Mouse (Mus musculus) brain, embryonic 14.5 days (tissue): Measurements from ENCODE around the gene Ccdc39.

ENCODE experiments used
- CTCF ChIP-seq: fragments of 200-500 bp; IDR thresholded peaks from 2 replicates; pipeline ENCODE4 v1.5.1; 2012; ENCODE audit warnings: inconsistent platforms, mild to moderate bottlenecking, moderate library complexity, borderline replicate concordance; ENCODE audit not compliant: insufficient read depth, insufficient read length; ENCODE audit errors: extremely low read depth
- POLR2A ChIP-seq: fragments of 200-500 bp; IDR thresholded peaks from 2 replicates; pipeline ENCODE4 v1.6.1; 2012; ENCODE audit warnings: mild to moderate bottlenecking, inconsistent platforms, borderline replicate concordance; ENCODE audit not compliant: poor library complexity, insufficient read depth, insufficient read length, severe bottlenecking; ENCODE audit errors: extremely low read depth

GRCm38 (mm10) chr3:33882695-33883094, 38.6 kb upstream of the Ccdc39 start:
- TF ChIP-seq CTCF = no peak
- no peak for TF ChIP-seq POLR2A
